Mouse (Mus musculus): ENCODE measurements around the gene Mthfd1l.

Gene Mthfd1l

GRCm38 (mm10) chr10:4119287-4119686 is 146.4 kb downstream of the Mthfd1l start:
- no peak for DNase-seq (ENCODE audit: low read depth, low spot score)

- no peak for DNase-seq (ENCODE audit: low read depth, low spot score)
Measured at GRCm38 (mm10) chr10:4120708-4121107, 147.8 kb downstream of the Mthfd1l start.

DNA sequence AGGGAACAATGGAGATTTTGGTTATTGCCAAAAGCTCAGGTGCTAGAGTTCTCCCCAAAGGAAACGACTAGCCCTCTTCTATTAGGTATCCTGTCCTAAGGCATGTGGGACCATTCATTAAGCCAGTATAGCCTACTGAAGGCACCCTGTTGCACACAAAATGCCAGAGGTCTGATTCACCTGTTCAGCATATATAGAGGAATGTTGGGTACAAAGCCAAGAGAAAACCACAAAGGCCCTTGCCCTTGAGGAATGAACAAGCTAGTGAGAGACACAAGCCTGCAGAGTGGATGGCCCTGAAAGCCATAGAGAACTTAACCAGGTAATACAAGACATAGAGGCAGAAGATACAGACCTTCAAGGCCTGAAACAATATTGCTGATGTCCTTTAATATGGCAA is 148.3 kb downstream of the Mthfd1l start:
- DNase-seq (ENCODE audit: low read depth, low spot score): no peak

DNA sequence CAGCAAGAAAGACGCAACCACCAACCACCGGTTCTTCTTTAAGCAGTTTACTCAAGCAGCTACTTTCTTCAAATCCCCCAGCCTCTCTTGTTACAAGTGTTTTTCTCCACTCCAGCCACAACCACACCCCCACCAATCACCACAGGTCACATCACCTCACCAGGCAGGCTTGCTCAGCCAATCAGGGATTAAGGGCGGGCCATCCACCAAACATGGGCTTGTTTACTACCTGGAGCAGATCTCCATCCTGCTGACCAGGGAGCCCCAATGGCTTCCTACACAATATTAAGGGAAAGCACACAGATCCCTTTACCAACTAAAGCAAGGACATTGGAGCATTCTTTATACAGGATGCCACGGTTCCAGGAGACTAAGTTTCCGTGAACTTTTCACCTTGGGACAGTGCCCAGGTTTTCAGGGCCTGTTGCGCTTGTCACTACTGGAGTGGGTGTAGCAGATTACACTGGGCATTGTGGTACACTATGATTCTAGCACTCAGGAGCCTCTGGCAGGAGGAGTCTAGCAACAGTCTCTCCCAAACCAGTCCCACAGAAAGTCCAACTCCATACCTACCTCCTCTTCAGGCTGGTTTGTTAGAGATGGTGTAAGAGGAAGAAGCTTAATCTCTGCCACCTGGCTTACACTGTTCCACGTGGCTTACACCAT is 150.5 kb downstream of the Mthfd1l start:
- DNase-seq (ENCODE audit: low read depth, low spot score): peak; percentile 18

- no peak for DNase-seq (ENCODE audit: low read depth, low spot score)
Measured at GRCm38 (mm10) chr10:4124148-4124547, 151.2 kb downstream of the Mthfd1l start.

DNA sequence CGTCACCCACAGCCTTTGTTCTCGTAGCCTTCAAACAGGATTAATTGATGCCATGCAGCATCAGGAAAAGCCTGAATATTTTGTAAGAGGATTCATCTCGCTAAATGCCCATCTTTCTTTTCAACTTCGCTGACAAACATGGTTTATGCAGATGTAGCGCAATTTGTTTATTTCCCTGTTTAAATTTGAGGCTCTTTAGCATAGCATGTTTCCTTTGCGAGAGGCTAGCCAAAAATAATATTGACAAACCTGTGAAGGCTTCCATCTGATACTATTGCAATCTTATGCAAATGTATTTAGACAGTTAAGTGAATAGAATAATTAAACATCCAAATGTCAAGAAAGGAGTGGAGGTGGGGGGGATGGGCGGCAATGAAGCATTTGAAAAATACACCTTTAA is 152.3 kb downstream of the Mthfd1l start:
- DNase-seq (ENCODE audit: low read depth, low spot score): no peak

- peak; percentile 38 for DNase-seq (ENCODE audit: low read depth, low spot score)
Measured at GRCm38 (mm10) chr10:4126335-4127012, 153.6 kb downstream of the Mthfd1l start.

DNA sequence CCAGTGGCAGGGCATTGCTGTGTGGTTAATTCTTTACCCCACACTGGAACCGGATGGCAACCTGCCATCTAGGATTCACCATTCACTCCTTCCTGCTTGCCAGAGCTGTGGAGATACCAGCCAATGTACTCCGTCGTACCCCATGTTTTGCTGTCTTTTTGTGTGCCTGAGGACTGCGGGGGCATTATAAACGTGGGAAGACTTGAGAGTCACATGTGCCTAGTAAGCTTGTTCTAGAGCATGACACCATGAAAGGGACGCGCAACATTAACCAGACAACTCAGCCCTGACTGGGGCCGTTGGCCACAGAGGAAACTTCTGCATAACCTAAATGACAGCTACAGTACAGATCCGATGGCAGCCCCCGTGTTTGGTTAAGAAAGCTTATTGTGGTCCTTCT is 155.5 kb downstream of the Mthfd1l start:
- DNase-seq (ENCODE audit: low read depth, low spot score): no peak

GRCm38 (mm10) chr10:4128915-4129314 is 156.0 kb downstream of the Mthfd1l start:
- DNase-seq (ENCODE audit: low read depth, low spot score): no peak

DNA sequence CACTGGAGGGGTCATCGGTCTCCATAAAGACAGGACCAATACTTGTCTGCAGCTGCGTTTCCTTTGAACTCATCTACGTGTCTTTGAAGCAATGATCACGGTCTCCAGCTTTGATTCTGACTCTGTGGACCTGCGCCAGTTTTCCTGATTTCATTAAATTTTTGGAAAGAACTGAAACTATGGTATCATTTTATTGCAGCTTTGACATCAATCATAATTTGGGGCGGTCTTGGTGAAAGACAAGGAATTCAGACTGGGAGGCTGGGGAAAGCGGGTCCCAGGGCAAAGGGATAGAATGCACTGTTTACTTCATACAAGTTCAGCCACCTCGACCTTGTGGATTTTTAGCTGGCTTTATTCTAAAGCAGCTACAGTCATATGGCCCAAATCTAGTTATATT is 156.5 kb downstream of the Mthfd1l start:
- DNase-seq (ENCODE audit: low read depth, low spot score): no peak

GRCm38 (mm10) chr10:4130034-4130607 is 157.2 kb downstream of the Mthfd1l start:
- no peak for DNase-seq (ENCODE audit: low read depth, low spot score)

GRCm38 (mm10) chr10:4132735-4133134 is 159.8 kb downstream of the Mthfd1l start:
- DNase-seq (ENCODE audit: low read depth, low spot score): no peak

GRCm38 (mm10) chr10:4135100-4135764 is 162.3 kb downstream of the Mthfd1l start:
- DNase-seq (ENCODE audit: low read depth, low spot score): no peak

DNA sequence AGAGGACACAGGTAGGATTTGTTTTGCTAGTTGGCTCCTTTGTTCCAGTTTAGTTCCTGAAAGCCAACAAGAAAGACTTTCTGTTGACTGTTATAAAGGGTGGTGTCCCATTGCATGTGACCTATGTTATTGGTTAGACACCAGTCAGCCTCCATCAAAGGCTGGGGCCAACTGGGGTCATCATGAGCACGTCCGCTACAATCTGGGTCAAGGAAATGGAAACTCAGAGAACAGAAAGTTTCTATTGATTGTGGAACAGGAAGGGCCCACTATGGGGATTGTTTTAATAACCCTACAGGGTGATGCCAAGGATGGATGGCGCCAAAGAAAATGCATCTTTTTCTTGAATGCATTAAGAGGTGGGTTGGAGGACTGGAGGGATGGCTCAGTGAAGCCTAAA is 166.6 kb downstream of the Mthfd1l start:
- peak; percentile 36 for DNase-seq (ENCODE audit: low read depth, low spot score)

DNA sequence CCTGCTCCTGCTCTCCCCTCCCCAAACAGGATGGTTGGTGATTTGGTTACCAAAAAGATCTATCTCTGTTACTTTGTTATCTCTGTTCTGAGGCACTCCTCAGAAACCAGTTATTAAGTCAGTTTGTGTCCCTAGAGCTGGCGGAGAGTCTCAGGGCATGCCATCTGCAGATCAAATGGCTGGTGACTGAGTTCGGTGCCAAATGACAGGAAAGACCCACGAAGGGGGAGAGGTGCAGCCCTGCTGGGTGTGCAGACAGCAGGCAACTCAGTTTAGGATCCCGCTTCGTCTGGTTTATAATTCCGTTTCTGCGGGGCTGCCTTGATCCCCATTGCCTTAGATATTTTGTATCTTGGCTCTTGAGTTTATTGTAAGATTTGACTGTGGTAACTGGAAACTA is 168.8 kb downstream of the Mthfd1l start:
- no peak for DNase-seq (ENCODE audit: low read depth, low spot score)

DNA sequence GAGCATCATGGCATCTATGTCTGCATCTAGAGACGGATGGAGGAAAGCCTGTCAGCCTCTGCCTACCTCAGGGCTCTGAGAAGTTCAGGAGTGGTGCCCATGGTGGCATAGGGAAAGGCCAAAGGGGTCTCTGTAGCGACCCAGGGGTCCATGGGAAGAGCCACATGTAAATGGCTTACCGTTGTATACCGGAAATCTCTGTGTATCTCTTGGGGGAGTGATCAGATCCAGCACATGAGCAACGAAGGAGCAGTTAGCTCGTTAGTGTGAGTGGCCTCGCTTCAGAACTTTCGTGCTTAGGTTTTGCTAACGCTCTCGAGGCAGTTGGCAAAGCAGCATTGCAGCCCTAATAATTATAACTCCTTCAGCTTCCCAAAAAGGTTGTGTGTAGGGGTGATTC is 169.9 kb downstream of the Mthfd1l start:
- DNase-seq (ENCODE audit: low read depth, low spot score): peak; percentile 54

- DNase-seq (ENCODE audit: low read depth, low spot score): peak; percentile 86
Measured at GRCm38 (mm10) chr10:4143381-4143780, 170.5 kb downstream of the Mthfd1l start.

GRCm38 (mm10) chr10:4145080-4145807 is 172.3 kb downstream of the Mthfd1l start:
- DNase-seq (ENCODE audit: low read depth, low spot score): peak; percentile 82

- DNase-seq (ENCODE audit: low read depth, low spot score): no peak
Measured at GRCm38 (mm10) chr10:4146947-4147346, 174.0 kb downstream of the Mthfd1l start.

DNA sequence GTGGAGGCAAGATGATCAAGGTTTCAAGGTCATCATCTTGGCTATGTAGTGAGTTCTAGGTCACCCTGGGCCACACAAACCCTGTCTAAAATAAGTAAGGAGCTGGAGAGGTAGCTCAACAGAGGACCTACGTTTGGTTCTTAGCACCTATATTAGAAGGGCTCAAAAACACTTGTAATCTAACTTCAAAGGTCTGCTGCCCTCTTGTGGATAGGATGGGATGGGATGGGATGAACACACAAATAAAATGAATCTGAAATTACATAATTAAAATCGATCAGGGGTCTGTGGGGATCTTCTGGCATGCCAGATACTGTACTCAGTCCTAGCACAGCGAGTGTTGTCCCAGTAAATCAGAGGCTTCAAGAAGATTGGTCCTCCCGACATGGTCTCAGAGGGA is 178.2 kb downstream of the Mthfd1l start:
- peak; percentile 61 for DNase-seq (ENCODE audit: low read depth, low spot score)

GRCm38 (mm10) chr10:4151862-4152776 is 179.2 kb downstream of the Mthfd1l start:
- DNase-seq (ENCODE audit: low read depth, low spot score): no peak
